Mouse (Mus musculus): ENCODE data around the gene Plscr4. TPM values are rescaled to one million over a fixed set of nuclear protein-coding genes. Genes with fewer than 3 reads are reported as not detected.

Plscr4 gene
- total RNA-seq (2014; rRNA removed) (1.0 and 1.7 TPM in 2 replicates), polyA plus RNA-seq (2015; fragmentation: Nextera tagmentation; extraction: Ambion mirVana) (2.1 and 3.0 TPM in 2 replicates)

DNA sequence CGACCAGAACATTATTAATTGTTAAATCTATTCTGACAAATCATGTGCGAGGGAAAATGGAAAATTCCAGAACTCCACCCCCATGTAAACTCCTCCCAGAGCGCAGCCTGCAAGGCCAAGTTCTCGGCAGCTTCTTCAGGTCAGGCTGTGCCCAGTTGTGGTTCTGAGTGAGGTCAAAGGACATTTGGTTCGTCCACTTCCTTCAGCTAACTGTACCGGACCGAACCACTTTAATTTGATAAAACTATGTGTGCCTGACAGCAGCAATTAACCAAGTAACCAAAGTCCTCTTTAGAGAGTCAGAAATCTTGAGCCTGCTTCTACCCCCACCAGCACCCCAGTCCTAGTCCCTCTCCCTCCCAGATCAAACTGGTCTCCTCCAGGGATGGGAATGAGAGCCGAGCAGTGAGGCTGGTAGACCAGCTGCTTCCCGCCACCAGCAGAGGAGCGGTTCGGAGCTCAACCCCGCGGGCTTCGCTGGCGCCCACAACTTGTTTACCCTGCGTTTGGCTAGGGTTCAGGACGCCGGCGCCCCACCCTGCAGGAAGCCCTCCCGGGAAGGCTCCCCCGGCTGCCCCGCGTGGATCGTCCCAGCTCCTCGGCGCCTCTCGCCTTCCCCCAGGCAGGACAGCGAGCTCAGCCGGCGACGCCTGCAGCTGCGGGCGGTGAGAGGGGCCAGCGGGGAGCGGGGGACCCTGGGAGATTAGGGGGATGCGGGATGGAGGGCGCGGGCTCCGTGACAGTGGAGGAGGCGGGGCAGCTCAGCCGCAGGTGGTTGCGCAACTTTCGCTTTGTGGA, at the start of gene Plscr4:
Gene Plscr4, plus strand, starts transcription at position 113 of the 798 bp plus-strand sequence.
- H3K4me3 ChIP-seq (ENCODE audit: low read depth, low read length) = peak within 1 kb of the TSS; percentile 61
- H3K4me2 ChIP-seq (ENCODE audit: low read depth) = peak within 1 kb of the TSS; percentile 98
- ATAC-seq (peak; percentile 93), DNase-seq (peak; percentile 36)
- TF ChIP-seq CTCF (IDR thresholded peaks at IDR 0.05; ENCODE audit: low read depth) = no peak
- H3K9ac ChIP-seq = peak within 1 kb of the TSS; percentile 58
- H3K36me3 ChIP-seq (ENCODE audit: insufficient read depth) = no peaks in the 10 kb centered on the region
- no peaks in the 10 kb centered on the region for H3K9me3 ChIP-seq (ENCODE audit: low read length)
- WGBS = 11% methylated on average over 43 of the region's 43 CpGs
- no peak within 1 kb of the TSS for H3K27ac ChIP-seq (ENCODE audit: low read depth, low read length)
- no peaks in the 10 kb centered on the region for H3K27me3 ChIP-seq (ENCODE audit: insufficient read depth, low read length)
- no peaks in the 10 kb centered on the region for H3K4me1 ChIP-seq (ENCODE audit: insufficient read depth)

DNA sequence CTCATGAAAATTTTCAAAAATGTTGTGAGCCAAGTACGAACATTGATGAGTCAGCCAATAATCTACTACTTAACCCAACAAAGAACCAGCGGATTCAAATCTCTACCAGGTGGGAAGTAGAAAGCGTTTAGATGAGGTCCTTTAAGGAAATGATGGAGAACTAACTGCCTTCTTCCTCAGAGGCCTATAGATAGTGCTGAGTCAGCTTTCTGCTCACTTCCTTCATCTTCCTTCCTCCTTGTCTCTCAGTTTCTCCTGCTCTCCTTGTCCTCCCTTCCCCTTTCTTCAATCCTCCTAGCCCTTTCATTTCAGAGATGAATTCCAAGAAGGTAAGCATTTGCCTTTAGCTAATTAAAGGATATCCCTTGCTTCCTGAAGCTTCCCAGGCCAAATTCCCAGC, 46.9 kb upstream of the Plscr4 start:
- Histone ChIP-seq H3K4me1 (ENCODE audit: insufficient read depth) (no peaks in the 10 kb centered on the region), H3K4me3 (ENCODE audit: low read depth, low read length) (no peak overlapping the region), H3K27me3 (ENCODE audit: insufficient read depth, low read length) (no peaks in the 10 kb centered on the region), H3K27ac (ENCODE audit: low read depth, low read length) (no peak overlapping the region), H3K9ac (no peak overlapping the region), H3K36me3 (ENCODE audit: insufficient read depth) (no peaks in the 10 kb centered on the region), H3K9me3 (ENCODE audit: low read length) (no peaks in the 10 kb centered on the region), H3K4me2 (ENCODE audit: low read depth) (no peak overlapping the region)
- DNase-seq (no peak), ATAC-seq (no peak)
- 93% methylated on average over 3 of the region's 3 CpGs for WGBS
- no peak for TF ChIP-seq CTCF (IDR thresholded peaks at IDR 0.05; ENCODE audit: low read depth)

DNA sequence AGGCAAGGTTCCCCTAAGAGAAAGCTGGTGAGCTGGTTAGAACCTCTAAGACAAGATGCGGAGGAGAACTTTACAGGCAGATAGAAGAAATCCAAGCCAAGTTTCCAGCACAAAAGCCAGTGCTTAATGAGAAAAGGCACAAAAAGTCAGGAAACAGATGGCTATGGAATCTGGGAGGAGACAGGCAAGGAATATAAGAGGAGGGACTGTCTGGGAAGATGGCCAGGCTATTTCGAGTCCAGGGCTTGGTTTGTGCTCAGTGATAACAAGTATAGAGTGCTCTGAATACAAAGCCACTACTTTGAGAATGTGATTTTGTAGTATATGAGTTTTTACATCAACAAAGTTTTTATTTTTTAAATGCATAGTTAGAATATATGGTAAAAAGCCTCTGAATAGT, 45.1 kb upstream of the Plscr4 start:
- WGBS = 62% methylated on average over 2 of the region's 2 CpGs
- no peak overlapping the region for H3K4me2 ChIP-seq (ENCODE audit: low read depth)
- no peak overlapping the region for H3K27ac ChIP-seq (ENCODE audit: low read depth, low read length)
- ATAC-seq = peak; percentile 73; the same call in 1 of the 2 replicates
- peak; percentile 20 for DNase-seq
- H3K27me3 ChIP-seq (ENCODE audit: insufficient read depth, low read length) = no peaks in the 10 kb centered on the region
- H3K4me3 ChIP-seq (ENCODE audit: low read depth, low read length) = no peak overlapping the region
- no peaks in the 10 kb centered on the region for H3K36me3 ChIP-seq (ENCODE audit: insufficient read depth)
- no peaks in the 10 kb centered on the region for H3K4me1 ChIP-seq (ENCODE audit: insufficient read depth)
- TF ChIP-seq CTCF (IDR thresholded peaks at IDR 0.05; ENCODE audit: low read depth) = no peak
- no peak overlapping the region for H3K9ac ChIP-seq
- no peaks in the 10 kb centered on the region for H3K9me3 ChIP-seq (ENCODE audit: low read length)

DNA sequence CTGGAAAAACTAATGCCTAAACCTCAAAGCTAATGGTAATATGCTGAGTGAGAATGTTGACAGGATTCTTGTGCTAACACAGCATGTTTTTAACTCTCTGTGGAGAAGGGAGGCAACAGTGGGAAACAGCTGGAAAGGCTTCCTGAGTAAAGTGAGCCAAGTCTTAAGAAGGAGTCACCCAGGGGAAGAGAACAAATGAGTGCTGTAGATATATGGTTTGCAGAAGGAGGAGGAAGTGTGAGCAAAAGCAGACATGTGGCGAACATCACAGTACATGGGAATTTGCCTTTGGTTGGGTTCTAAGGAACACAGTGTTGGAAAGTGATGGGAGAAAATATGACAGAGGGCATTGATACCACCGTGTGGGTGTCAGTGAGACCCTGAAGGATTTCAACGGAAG, 43.5 kb upstream of the Plscr4 start:
- TF ChIP-seq CTCF (IDR thresholded peaks at IDR 0.05; ENCODE audit: low read depth) = no peak
- WGBS = 85% methylated on average over 3 of the region's 3 CpGs
- no peak for ATAC-seq
- no peak overlapping the region for H3K27ac ChIP-seq (ENCODE audit: low read depth, low read length)
- no peak overlapping the region for H3K9ac ChIP-seq
- no peak overlapping the region for H3K4me2 ChIP-seq (ENCODE audit: low read depth)
- no peaks in the 10 kb centered on the region for H3K4me1 ChIP-seq (ENCODE audit: insufficient read depth)
- no peaks in the 10 kb centered on the region for H3K27me3 ChIP-seq (ENCODE audit: insufficient read depth, low read length)
- DNase-seq = no peak
- no peaks in the 10 kb centered on the region for H3K9me3 ChIP-seq (ENCODE audit: low read length)
- no peak overlapping the region for H3K4me3 ChIP-seq (ENCODE audit: low read depth, low read length)
- H3K36me3 ChIP-seq (ENCODE audit: insufficient read depth) = no peaks in the 10 kb centered on the region

DNA sequence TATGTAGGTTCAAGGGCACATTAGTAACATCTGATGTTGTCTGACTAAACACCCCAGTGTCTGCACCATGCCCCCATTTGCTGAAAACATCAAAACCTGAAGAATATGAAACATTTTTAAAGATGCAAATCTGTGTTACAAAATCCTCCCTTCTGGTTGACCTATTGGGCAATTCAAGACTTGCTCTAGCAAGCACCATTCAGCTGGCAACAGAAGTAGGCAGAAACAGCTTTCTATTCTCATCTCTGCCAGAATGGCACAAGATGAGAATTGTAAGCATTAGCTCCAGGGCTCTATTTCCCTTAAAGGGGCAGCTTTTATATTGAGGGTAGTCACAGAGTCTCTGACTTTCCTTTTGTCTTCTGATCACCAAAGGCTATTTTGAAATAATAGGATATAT, 19.4 kb upstream of the Plscr4 start:
- Histone ChIP-seq H3K4me2 (ENCODE audit: low read depth) (no peak overlapping the region), H3K9ac (no peak overlapping the region), H3K36me3 (ENCODE audit: insufficient read depth) (no peaks in the 10 kb centered on the region), H3K9me3 (ENCODE audit: low read length) (no peaks in the 10 kb centered on the region), H3K27ac (ENCODE audit: low read depth, low read length) (no peak overlapping the region), H3K27me3 (ENCODE audit: insufficient read depth, low read length) (no peaks in the 10 kb centered on the region), H3K4me1 (ENCODE audit: insufficient read depth) (no peaks in the 10 kb centered on the region), H3K4me3 (ENCODE audit: low read depth, low read length) (no peak overlapping the region)
- DNase-seq (no peak), ATAC-seq (no peak)
- no peak for TF ChIP-seq CTCF (IDR thresholded peaks at IDR 0.05; ENCODE audit: low read depth)

DNA sequence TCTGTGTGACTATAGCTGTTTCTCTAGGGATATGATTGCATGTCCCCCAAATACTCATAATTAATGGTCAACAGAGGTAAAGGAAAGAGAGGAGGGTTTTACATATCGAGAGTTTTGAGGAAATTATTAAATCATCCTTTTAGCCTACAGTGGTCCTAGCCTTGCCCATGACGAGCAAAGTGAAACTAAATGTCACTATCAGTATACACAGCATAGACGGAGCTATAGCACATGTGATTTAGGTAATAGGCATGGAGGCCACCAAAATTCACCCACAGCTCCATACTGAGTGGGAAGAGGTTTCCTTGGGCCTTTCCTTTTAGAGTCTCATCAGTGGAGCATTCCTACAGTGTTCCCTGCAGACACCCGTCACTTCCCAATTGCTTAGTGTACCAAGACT, 15.7 kb upstream of the Plscr4 start:
- no peak for ATAC-seq
- no peaks in the 10 kb centered on the region for H3K9me3 ChIP-seq (ENCODE audit: low read length)
- 88% methylated on average over 4 of the region's 4 CpGs for WGBS
- H3K4me2 ChIP-seq (ENCODE audit: low read depth) = no peak overlapping the region
- no peaks in the 10 kb centered on the region for H3K27me3 ChIP-seq (ENCODE audit: insufficient read depth, low read length)
- H3K4me1 ChIP-seq (ENCODE audit: insufficient read depth) = no peaks in the 10 kb centered on the region
- H3K27ac ChIP-seq (ENCODE audit: low read depth, low read length) = no peak overlapping the region
- no peaks in the 10 kb centered on the region for H3K36me3 ChIP-seq (ENCODE audit: insufficient read depth)
- TF ChIP-seq CTCF (IDR thresholded peaks at IDR 0.05; ENCODE audit: low read depth) = no peak
- no peak overlapping the region for H3K9ac ChIP-seq
- no peak for DNase-seq
- no peak overlapping the region for H3K4me3 ChIP-seq (ENCODE audit: low read depth, low read length)

DNA sequence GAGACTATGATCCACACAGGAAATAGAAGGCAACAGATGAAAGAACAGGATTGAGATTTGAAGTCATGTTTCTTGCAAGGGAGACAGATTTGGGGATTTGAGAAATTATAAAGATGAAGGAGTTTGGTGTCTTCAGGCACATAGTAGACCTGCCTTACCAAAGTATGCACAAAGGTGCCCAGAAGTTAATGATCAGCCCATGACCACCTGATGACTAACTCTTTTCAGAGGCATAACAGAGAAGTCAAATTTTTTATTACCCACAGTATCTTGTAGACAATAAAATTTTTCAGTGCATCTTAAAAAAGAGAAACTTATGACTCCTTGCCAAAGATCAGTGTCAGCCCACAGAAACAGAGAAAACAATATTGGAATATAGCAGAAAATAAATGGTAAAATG, 12.6 kb upstream of the Plscr4 start:
- no peaks in the 10 kb centered on the region for H3K27me3 ChIP-seq (ENCODE audit: insufficient read depth, low read length)
- H3K27ac ChIP-seq (ENCODE audit: low read depth, low read length) = no peak overlapping the region
- no peak overlapping the region for H3K4me3 ChIP-seq (ENCODE audit: low read depth, low read length)
- no peak overlapping the region for H3K4me2 ChIP-seq (ENCODE audit: low read depth)
- no peaks in the 10 kb centered on the region for H3K36me3 ChIP-seq (ENCODE audit: insufficient read depth)
- H3K9ac ChIP-seq = no peak overlapping the region
- TF ChIP-seq CTCF (IDR thresholded peaks at IDR 0.05; ENCODE audit: low read depth) = no peak
- DNase-seq = no peak
- no peaks in the 10 kb centered on the region for H3K9me3 ChIP-seq (ENCODE audit: low read length)
- H3K4me1 ChIP-seq (ENCODE audit: insufficient read depth) = no peaks in the 10 kb centered on the region
- ATAC-seq = no peak

Measured in forebrain, postnatal 0 days (tissue).